Mouse (Mus musculus) B cell, adult 67 days (primary cell): ENCODE results near the gene Pank2. TPM values are rescaled to one million over a fixed set of nuclear protein-coding genes. Genes with fewer than 3 reads are reported as not detected.

Experiments
- total RNA-seq, 2 experiments: library from RNA; stranded (reverse); gene quantifications; 4 replicates each; pipeline ENCODE4 v1.2.4; 2023

Gene Pank2
- total RNA-seq: 10 to 100 TPM; 74.5 to 75.2 TPM

GRCm38 (mm10) chr2:131262213-131262672 lies at the start of gene Pank2:
Gene Pank2 (plus strand): TSS chr2:131262495.

GRCm38 (mm10) chr2:131233307-131234126 lies 28.8 kb upstream of the Pank2 start, which contains the start of gene Mavs:
Gene Mavs (plus strand): TSS chr2:131234063.

Other genes starting within 250 kb of the Pank2 start
- gene Gfra4, start 219.4 kb upstream of the Pank2 start, total RNA-seq: not detected
- gene Adam33, start 198.7 kb upstream of the Pank2 start, total RNA-seq: not detected
- under 1 TPM in 1 of 2 experiments, not detected in 1; 0.32 TPM for gene Siglec1, start 175.7 kb upstream of the Pank2 start, total RNA-seq
- gene Hspa12b, start 135.2 kb upstream of the Pank2 start, total RNA-seq: under 1 TPM in 1 of 2 experiments, not detected in 1; 0.35 TPM
- gene Gm11037, start 129.0 kb upstream of the Pank2 start, total RNA-seq: not detected
- 10 to 100 TPM; 18.4 to 18.9 TPM for gene 1700037H04Rik, start 102.4 kb upstream of the Pank2 start, total RNA-seq
- gene Cenpb, start 82.4 kb upstream of the Pank2 start, total RNA-seq: 10 to 100 TPM; 22.2 to 28.5 TPM
- 10 to 100 TPM; 79.3 to 83.2 TPM for gene Cdc25b, start 75.5 kb upstream of the Pank2 start, total RNA-seq
- gene Spef1, start 75.2 kb upstream of the Pank2 start, total RNA-seq: 1 to 10 TPM; 1.2 to 1.7 TPM
- 10 to 100 TPM; 12.0 to 12.6 TPM for gene Ap5s1, start 55.4 kb upstream of the Pank2 start, total RNA-seq
- gene Mavs, start 28.4 kb upstream of the Pank2 start, total RNA-seq: 10 to 100 TPM; 28.4 to 43.4 TPM
- gene Rnf24, start 90.4 kb downstream of the Pank2 start, total RNA-seq: 1 to 10 TPM; 4.3 to 4.4 TPM
- gene Smox, start 229.0 kb downstream of the Pank2 start, total RNA-seq: under 1 TPM; 0.64 to 0.86 TPM